Mouse (Mus musculus) mouse trophoblast stem cell (cell line): ENCODE measurements around the gene Actrt2.

Experiments used
- in situ Hi-C, 2 experiments: fragments of 300-500 bp; cut with MseI, MboI; formaldehyde crosslinking; loops; 2 replicates in 1 of 2; 3 replicates in 1 of 2; pipeline ENCODE4 v1.15.1; 2025

Gene Actrt2

DNA sequence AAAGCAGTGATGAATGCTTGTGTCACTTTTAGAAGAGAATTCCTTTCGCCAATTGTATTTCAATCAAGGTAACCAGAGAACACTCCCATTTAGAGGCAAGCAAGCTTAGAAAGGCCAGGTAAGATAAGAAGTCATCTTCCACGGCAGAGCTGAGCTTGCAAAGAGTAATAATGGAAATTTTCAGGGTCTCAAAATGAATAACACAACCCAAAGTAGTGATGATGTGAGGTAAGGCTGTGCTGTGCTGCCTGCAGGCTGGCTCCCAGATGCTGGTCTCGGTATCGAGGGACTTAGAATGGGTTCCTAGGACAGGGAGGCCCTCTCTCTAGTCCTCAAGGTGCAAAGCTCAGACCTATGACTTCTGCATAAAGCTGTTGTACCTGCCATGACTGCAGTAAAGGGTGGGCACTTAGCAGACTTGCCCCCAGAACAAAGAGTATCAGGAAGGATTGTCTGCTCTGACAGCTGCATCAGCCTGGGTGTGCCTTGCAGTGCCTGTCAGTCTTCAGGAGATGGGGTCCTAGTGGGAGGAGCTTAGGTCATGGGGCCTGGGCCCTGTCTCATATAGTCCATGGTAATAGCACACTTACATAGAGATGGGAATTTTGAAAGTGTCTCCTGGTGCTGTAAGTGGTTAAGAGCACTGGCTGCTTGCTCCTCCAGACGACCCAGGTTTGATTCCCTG lies 15.5 kb upstream of the Actrt2 start:
- in situ Hi-C loops, result no loop called here

DNA sequence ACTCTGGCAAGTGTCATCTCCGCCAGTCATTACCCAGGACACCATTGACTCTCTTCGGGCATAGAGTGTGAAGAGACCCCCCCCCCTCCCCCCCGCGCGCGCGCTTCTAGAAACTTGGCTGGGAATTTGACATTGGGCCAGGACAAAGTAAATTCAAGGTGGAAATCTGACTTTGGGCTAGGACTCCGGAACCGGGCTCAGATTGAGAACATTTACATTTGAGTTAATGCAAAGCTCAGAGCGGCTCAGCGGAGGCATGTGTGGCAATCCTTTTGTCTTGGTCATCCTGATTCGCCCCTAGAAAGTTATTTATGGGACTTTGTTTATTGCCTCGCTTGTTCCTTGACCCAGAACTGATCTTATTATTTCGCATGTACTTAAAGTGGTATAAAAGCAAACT lies 14.6 kb upstream of the Actrt2 start:
- in situ Hi-C loops, result no loop called here

- in situ Hi-C loops, result no loop called here
Measured at GRCm38 (mm10) chr4:154675441-154676000, 7.9 kb upstream of the Actrt2 start.

DNA sequence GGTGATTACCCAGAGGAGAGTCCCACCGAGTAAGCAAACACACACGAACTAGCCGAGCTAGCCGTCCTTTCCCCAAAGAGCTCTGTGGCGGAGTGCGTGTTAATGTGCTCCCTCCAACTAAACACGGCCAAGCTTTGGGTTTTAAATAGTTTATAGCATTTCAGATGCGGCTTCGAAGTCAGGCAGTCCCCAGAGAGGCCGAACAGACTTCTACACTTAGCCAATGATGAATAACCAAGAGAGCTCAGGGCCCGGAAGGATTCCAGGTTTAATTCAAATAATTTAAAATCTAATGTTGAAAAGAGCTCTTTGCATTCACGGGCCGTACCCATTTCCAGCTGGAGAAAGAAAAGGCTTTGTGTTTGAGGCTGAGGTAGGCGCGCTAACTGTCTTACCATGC lies 7.3 kb upstream of the Actrt2 start:
- in situ Hi-C loops, result no loop called here

DNA sequence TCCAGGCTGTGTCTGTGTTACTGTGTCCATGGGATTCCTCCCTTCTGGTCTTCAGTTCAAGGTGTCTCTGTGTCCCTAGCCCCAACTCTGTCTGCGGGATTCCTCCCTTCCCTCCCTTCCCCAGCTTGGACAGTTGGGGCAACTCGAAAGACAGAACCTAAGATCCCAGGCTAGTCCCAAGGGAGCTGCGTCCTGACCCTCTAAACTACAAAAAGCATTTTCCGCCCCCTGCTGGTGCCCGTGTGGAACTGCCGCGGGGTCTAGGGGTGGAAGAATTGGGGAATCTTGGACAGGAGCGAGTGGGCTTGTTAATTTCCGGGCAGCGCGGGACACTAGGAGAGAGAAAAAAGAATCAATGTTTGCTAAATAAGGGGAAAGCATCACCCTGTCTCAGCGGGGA lies 6.9 kb upstream of the Actrt2 start:
- in situ Hi-C loops, result no loop called here

- in situ Hi-C loops, result no loop called here
Measured at GRCm38 (mm10) chr4:154673986-154674385, 6.3 kb upstream of the Actrt2 start.

DNA sequence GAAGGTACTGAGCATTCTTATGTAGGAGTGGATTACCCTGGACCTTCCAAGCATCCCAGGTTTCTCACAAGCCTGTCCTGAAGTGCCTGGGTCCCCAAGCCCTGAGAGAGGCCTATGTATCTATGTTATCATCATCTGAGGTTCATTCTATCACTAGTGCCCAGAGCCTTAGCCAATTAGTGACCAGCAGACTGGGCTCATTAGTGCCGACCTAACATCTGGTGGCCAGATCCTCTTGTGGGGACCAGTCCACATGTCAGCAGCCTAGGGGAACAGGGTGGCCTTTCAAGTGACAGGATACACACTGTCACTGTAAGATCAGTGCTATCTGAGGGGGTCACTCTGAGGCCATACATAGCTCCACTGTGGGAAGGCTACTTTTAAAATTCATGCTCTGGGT lies 4.4 kb upstream of the Actrt2 start:
- in situ Hi-C loops, result no loop called here

DNA sequence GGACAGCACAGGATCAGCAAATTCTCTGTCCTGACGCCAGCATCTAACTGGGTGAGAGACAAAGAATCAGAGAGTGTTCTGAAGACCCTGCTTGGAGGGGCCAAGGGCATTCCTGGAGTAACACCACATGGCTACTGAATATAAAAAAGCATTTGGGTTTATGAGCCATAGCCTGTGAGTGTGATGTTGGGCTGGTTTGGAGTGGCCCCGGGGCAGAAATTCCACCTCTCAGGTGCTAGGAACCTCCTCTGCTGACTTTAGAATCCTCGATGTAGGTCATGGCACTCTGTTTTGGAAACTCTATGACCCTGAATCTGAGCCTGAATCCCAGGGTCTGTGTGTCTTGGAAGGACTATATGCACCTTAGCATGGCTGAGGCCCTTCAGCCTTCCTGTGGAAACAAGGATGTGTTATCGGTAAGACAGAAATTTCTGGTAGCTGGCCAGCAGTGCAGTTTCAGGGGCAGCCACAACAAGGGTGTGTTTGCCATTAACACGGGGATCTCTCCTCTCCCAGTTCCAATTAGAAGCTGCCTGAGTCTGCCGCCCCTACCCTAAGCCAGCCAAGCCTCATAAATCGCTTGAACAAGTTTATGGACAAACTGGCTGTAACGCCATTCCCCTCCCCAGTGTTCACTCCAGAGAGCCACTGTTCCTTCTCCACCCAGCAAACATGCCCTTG lies 3.7 kb upstream of the Actrt2 start:
- in situ Hi-C loops, result no loop called here

DNA sequence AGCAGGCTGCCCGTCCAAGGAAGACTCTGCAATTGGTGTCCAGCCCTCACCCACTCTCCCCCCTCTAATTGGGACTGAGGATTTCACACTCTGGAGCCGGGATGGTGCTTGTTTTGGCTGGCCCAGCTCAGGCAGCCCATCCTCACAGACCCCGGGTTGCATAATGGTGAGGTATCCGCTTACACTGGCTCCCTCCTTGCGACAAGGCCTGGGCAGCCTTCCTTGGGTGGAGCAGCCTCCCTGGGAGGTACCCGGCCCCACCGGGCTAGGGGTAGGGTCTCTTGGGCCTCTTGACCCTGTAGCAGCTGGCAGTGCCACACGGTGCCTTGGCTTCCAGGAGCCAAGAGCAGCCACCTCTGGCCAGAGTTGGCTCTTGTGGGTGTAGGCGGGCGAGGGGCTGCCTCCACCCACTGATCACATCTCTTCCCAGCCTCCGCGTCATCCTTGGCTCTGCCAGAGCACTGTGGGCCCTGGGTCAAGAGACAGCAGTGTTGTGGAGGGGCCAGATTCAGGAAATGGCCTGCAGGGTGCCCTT lies 4.9 kb downstream of the Actrt2 start:
- in situ Hi-C loops, result no loop called here

DNA sequence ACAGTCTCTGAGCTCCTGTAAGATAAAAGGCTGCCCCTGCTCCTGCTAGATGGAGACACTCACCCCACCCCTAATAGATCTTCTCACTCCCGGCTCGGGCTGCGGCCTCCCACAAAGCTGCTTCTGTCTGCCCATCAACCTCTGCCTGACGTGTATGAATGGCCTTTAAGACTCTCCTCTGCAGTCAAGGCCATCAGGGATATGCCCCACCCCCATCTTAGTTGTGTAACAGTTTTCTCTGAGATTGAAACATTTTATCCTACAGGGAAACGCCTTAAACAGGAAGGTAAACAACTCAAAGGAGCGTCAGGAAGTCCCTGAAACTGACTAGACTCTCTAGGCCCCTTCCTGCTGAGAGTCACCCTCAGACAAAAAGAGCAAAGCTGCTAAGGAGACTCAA lies 6.4 kb downstream of the Actrt2 start:
- in situ Hi-C loops, result no loop called here

GRCm38 (mm10) chr4:154660025-154660424 lies 7.6 kb downstream of the Actrt2 start:
- in situ Hi-C loops, result no loop called here

- in situ Hi-C loops, result no loop called here
Measured at GRCm38 (mm10) chr4:154655134-154655910, 12.3 kb downstream of the Actrt2 start.

GRCm38 (mm10) chr4:154652494-154652893 lies 15.2 kb downstream of the Actrt2 start:
- in situ Hi-C loops, result no loop called here

GRCm38 (mm10) chr4:154649083-154649747 lies 18.5 kb downstream of the Actrt2 start:
- in situ Hi-C loops, result no loop called here

DNA sequence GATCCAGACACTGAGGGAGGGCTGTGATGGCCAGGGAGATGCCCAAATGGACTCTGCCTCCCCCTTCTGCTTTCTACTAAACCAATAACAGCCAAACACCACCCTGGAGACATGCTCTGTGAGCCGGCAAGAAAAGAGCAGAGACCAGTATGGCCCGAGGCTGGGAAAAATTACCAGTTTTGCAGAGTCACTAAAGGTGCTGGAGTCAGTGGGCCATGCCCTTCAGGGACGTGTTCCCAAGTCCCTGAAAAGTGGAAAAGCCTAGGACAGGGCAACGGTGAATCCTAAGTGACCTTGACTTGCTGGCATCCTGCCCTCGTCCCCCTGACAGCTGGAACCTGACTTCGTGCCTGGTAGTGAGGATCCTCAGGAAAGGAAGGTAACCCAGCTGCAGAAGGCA lies 25.2 kb downstream of the Actrt2 start:
- in situ Hi-C loops, result no loop called here

GRCm38 (mm10) chr4:154641296-154642110 lies 26.2 kb downstream of the Actrt2 start:
- in situ Hi-C loops, result no loop called here

DNA sequence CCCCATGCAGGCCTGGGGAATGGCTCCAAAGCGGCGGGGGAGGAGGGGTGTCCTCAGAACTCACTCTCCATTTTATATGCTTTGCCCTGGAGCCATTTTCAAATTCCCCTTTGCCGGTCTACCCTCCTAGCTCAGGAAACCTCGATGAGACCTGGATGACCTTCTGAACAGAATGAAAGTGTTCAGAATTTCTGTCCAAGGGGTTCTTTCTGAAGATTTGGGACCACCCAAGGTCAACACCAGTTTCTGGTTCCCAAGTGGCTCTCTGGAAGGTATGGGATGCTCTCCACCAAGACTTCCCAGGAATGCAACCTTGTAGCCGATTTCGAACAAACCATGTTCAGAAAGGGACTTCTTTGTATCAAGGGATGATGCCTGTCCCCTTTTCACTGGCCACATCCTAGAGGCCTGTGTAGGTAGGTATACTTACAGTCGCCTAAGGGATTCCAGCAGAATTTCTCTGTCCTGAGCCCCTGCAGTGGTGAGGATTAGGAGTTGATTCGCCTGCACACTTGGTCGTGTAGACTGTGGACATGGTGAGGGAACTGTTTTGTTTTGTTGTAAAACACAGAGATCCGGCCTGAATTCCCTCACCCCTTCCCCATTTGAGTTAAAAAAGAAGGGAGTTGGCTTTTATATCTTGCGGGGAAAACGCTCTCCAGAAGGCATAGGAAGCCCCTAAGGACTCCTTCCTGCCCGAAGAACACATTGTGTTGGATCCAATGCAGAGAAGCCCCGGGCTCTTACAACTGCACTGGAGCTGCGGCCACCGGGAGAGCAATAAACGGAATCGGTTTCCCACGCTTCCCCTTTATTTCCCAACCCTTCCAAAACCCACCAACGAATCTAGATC lies 27.0 kb downstream of the Actrt2 start:
- in situ Hi-C loops, result no loop called here

GRCm38 (mm10) chr4:154639591-154640442 lies 27.9 kb downstream of the Actrt2 start:
- in situ Hi-C loops, result no loop called here

- in situ Hi-C loops, result no loop called here
Measured at GRCm38 (mm10) chr4:154639126-154639525, 28.5 kb downstream of the Actrt2 start.
